Mouse (Mus musculus): ENCODE measurements around the gene Dusp21.

The Dusp21 gene

GRCm38 (mm10) chrX:18145557-18145956 lies at the start of gene Dusp21:
Gene Dusp21, plus strand, starts transcription at chrX:18145857.
- DNase-seq, result no peak

GRCm38 (mm10) chrX:18160734-18161442 lies 15.2 kb downstream of the Dusp21 start:
- DNase-seq, result no peak

- no peak for DNase-seq
Observed at GRCm38 (mm10) chrX:18161796-18162191, 16.1 kb downstream of the Dusp21 start.

GRCm38 (mm10) chrX:18162192-18162857 lies 16.7 kb downstream of the Dusp21 start, which contains the start of gene Kdm6a:
Gene Kdm6a, plus strand, starts transcription at chrX:18162575.
- peak; percentile 99 for DNase-seq

- DNase-seq, result peak; percentile 63
Observed at GRCm38 (mm10) chrX:18162861-18163731, 17.4 kb downstream of the Dusp21 start.

GRCm38 (mm10) chrX:18163917-18164624 lies 18.4 kb downstream of the Dusp21 start:
- DNase-seq, result peak; percentile 16

- DNase-seq, result no peak
Observed at GRCm38 (mm10) chrX:18165121-18165520, 19.5 kb downstream of the Dusp21 start.

- no peak for DNase-seq
Observed at GRCm38 (mm10) chrX:18166961-18167360, 21.3 kb downstream of the Dusp21 start.

GRCm38 (mm10) chrX:18168940-18169339 lies 23.3 kb downstream of the Dusp21 start:
- DNase-seq, result no peak

GRCm38 (mm10) chrX:18174831-18175230 lies 29.2 kb downstream of the Dusp21 start:
- DNase-seq, result no peak

GRCm38 (mm10) chrX:18177803-18178202 lies 32.1 kb downstream of the Dusp21 start:
- DNase-seq, result no peak

- no peak for DNase-seq
Observed at GRCm38 (mm10) chrX:18179492-18179891, 33.8 kb downstream of the Dusp21 start.

- no peak for DNase-seq
Observed at GRCm38 (mm10) chrX:18187203-18187602, 41.5 kb downstream of the Dusp21 start.

GRCm38 (mm10) chrX:18188293-18188692 lies 42.6 kb downstream of the Dusp21 start:
- DNase-seq, result no peak
